Mouse (Mus musculus): ENCODE measurements around the gene Nfyc. TPM values are rescaled to one million over a fixed set of nuclear protein-coding genes. Genes with fewer than 3 reads are reported as not detected.

Gene Nfyc
- polyA plus RNA-seq, 1 experiment from 2014 or later, result 83.0 TPM

DNA sequence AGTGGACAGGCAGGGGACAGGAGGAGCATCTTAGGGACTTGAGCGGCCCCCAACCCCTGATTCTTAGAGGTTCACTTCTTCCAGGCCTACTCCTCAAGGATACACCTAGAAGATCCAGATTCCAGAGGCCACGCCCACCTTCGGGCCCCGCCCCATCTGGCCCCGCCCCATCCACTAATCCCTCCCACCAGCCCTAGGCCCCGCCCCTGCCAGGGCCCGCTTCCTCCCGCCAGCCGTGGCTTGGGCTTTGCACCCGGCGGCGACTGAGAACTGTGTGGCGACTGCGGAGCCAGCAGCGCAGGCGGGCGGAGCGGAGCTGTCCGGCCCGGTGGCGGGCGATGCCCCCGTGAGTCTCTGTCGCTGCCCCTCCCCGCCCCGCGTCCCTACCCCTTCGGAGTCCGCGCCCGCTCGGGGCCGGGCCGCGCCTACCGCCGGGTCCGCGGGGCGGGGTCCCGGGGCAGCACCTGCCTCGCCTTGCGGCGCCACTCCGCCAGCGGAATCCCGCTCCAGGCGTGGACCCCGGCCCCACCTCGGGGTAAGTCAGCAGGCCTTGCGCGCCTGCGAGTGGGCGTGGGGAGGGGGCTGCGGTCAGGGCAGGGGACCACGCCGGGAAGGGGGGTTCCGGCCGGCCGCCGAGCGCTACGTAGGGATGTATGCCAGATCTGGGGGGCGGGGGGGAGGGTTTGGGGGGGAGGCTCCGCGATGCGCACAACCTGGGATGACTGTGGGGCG lies 23.4 kb upstream of the Nfyc start, which contains the start of gene Rims3:
TSS of gene Rims3 (plus strand) at position 229 of the 732 bp plus-strand sequence.
- peaks cover 20% of the 10 kb centered on the region for H3K4me1 ChIP-seq
- WGBS, result 1% methylated on average over 53 of the region's 68 CpGs
- H3K9me3 ChIP-seq (replicated peaks), result no peaks in the 10 kb centered on the region
- peak within 1 kb of the TSS; percentile 42 for H3K27ac ChIP-seq (replicated peaks)
- H3K9ac ChIP-seq (replicated peaks), result peak within 1 kb of the TSS; percentile 74
- peak within 1 kb of the TSS; percentile 70 for H3K4me3 ChIP-seq (replicated peaks)
- H3K4me2 ChIP-seq, result peak within 1 kb of the TSS; percentile 79
- no peaks in the 10 kb centered on the region for H3K36me3 ChIP-seq
- peak; percentile 85 for ATAC-seq (ENCODE audit: low FRiP score)
- 0 out of 2 replicates have a peak, but pooled peaks cover 4% of the 10 kb centered on the region for H3K27me3 ChIP-seq (replicated peaks)

DNA sequence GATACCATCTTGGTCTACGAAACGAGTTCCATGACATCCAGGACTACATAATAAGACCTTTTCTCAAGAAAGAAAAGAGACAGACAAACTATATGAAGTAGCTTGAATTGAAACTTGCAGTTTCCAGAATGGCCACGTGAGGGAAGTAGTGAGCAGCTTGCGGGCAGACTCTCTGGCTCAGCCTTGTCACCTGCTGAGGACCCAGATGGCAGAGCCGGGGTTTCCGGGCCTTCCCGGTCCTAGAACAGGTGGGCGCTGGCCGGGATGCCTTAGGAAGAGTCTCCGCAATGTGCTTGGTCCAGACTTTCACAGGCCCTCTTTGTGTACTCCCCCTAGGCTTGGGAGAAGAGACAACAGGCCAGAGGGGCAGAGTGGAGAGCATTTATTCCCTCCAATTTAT lies 19.6 kb upstream of the Nfyc start:
- Histone ChIP-seq H3K4me2 (peak overlapping the region; percentile 28), H3K9me3 (replicated peaks) (no peaks in the 10 kb centered on the region), H3K27me3 (replicated peaks) (peaks cover 4% of the 10 kb centered on the region; the same call in 1 of the 2 replicates), H3K4me1 (peaks cover 16% of the 10 kb centered on the region), H3K9ac (replicated peaks) (no peak overlapping the region), H3K27ac (replicated peaks) (no peak overlapping the region), H3K36me3 (no peaks in the 10 kb centered on the region), H3K4me3 (replicated peaks) (no peak overlapping the region)
- WGBS, result 2% methylated on average over 10 of the region's 10 CpGs
- 0 out of 2 replicates have a peak, but pooled peaks have one; percentile 12 for ATAC-seq (ENCODE audit: low FRiP score)

DNA sequence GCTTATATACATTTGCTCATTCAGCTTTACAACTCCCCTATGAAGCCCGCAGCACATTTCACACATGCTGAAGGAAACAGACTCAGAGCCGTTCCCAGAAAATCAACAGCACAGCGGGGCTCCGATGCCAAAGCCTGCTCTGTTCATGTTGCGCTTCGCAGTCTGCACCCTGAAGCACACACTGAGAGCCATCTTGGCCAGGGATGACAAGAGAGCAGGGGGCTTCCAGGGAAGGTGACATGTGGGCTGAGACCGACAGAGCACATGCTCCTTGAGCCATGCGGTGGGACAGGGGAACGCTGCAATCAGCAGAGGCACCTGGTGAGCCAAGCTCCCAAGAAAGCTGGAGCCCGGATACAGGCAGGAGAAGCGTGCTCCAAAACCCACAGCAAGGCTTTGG lies 18.1 kb upstream of the Nfyc start:
- Histone ChIP-seq H3K4me1 (peaks cover 9% of the 10 kb centered on the region; the same call in 1 of the 2 replicates), H3K27ac (replicated peaks) (no peak overlapping the region), H3K36me3 (no peaks in the 10 kb centered on the region), H3K4me2 (no peak overlapping the region), H3K9me3 (replicated peaks) (no peaks in the 10 kb centered on the region), H3K9ac (replicated peaks) (no peak overlapping the region), H3K27me3 (replicated peaks) (peaks cover 4% of the 10 kb centered on the region; the same call in 1 of the 2 replicates), H3K4me3 (replicated peaks) (no peak overlapping the region)
- ATAC-seq (ENCODE audit: low FRiP score), result no peak
- 53% methylated on average over 11 of the region's 11 CpGs for WGBS

DNA sequence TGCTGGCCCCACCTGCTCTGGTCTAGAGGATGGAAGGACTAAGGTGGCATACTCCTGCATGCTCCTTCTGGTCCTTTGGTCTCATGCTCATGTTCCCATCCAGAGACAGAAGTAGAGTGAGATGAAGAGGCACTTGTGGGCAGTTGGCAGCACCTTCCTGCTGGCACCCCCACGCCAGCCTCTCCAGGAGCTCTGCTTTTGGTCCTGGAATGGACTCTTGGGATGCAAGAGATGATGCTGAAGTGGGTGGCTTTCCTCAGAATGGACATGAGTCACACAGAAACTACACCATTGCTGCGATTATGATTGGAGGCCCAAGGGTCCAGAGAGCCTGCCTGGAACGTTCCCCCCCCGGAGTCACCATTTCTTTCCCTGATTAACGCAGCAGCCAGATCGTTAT lies 17.5 kb upstream of the Nfyc start:
- WGBS, result 70% methylated on average over 6 of the region's 6 CpGs
- no peak for ATAC-seq (ENCODE audit: low FRiP score)
- Histone ChIP-seq H3K36me3 (no peaks in the 10 kb centered on the region), H3K4me3 (replicated peaks) (no peak overlapping the region), H3K27me3 (replicated peaks) (peaks cover 4% of the 10 kb centered on the region; the same call in 1 of the 2 replicates), H3K4me2 (no peak overlapping the region), H3K27ac (replicated peaks) (no peak overlapping the region), H3K9ac (replicated peaks) (no peak overlapping the region), H3K9me3 (replicated peaks) (no peaks in the 10 kb centered on the region), H3K4me1 (peaks cover 9% of the 10 kb centered on the region; the same call in 1 of the 2 replicates)

DNA sequence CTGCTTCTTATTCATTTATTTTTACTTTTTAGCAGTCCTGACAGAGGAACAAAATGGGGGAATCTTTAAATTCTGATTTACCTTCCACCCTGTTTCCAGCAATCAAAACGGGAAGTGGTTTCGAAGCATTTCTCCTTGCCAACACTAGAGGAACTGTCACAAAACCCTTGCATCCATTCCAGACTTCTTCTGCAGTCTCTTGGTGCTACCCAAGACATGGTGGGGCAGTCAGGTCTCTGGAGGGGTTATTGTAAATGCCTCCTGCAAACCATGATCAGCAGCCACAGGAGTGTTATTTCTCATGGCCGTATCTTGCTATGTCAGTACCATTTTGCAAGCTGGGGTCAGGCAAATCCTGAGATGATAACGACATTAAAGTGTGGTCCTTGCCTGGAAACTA lies 13.7 kb upstream of the Nfyc start:
- WGBS, result 86% methylated on average over 4 of the region's 4 CpGs
- ATAC-seq (ENCODE audit: low FRiP score), result no peak

DNA sequence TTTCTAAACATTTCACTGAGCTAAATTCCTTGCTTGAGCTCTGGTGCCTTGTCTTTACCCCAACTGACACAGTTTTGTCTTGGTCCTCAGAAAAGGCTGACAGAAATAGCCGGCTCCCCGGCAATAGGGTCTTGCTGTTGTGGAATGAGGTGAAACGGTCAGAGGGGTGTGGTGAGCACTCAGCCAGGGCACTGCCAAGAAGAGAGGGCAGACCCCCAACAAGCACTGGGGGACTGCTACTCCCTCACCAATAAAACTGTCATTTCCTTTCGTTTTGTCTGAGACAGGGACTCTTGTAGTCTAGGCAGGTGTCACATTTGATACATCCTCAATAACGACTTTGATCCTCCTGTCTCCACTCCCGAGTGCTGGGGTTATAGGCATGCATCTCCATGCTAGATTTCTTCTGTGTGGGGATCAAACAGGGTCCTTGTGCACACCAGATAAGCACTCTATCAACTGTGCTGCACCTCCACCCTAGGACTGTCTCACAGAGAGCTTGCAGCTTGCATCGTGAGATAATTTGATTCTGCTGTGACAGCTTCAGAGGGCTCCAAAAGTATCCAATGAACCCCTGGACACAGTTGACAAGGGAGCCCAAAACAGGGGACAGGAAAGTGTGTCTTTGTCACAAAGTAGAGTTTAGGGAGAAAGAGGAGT lies 13.2 kb upstream of the Nfyc start:
- no peaks in the 10 kb centered on the region; the same call in 1 of the 2 replicates for H3K27me3 ChIP-seq (replicated peaks)
- H3K9me3 ChIP-seq (replicated peaks), result no peaks in the 10 kb centered on the region
- no peak overlapping the region for H3K4me3 ChIP-seq (replicated peaks)
- no peak overlapping the region for H3K4me2 ChIP-seq
- H3K27ac ChIP-seq (replicated peaks), result no peak overlapping the region
- no peaks in the 10 kb centered on the region for H3K36me3 ChIP-seq
- no peak for ATAC-seq (ENCODE audit: low FRiP score)
- H3K4me1 ChIP-seq, result peaks cover 9% of the 10 kb centered on the region; the same call in 1 of the 2 replicates
- H3K9ac ChIP-seq (replicated peaks), result no peak overlapping the region
- WGBS, result 40% methylated on average over 7 of the region's 7 CpGs

More for the DNA sequence above, 13.7 kb upstream of the Nfyc start:
- H3K27ac ChIP-seq (replicated peaks), result no peak overlapping the region
- H3K9me3 ChIP-seq (replicated peaks), result no peaks in the 10 kb centered on the region
- no peaks in the 10 kb centered on the region for H3K36me3 ChIP-seq
- no peak overlapping the region for H3K4me3 ChIP-seq (replicated peaks)
- H3K4me2 ChIP-seq, result no peak overlapping the region
- H3K4me1 ChIP-seq, result peaks cover 9% of the 10 kb centered on the region; the same call in 1 of the 2 replicates
- H3K9ac ChIP-seq (replicated peaks), result no peak overlapping the region
- no peaks in the 10 kb centered on the region; the same call in 1 of the 2 replicates for H3K27me3 ChIP-seq (replicated peaks)

DNA sequence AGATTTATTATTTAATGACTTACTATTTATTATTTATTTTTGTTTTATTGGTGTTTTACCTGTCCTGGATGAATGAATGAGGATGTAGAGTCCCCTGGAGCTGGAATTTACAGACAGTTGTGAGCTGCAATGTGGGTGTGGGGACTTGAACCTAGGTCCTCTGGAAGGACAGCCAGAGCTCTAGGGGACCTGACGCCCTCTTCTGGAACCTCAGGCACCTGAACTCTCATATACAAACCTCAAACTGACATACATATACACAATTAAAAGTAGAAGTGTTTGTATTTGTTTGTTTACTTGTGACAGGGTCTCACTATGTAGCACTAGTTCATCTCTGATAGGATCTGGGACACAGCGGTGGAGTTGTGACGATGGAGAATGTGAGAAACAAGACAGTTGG lies 10.0 kb upstream of the Nfyc start:
- Histone ChIP-seq H3K9me3 (replicated peaks) (no peaks in the 10 kb centered on the region), H3K4me1 (no peaks in the 10 kb centered on the region), H3K9ac (replicated peaks) (no peak overlapping the region), H3K4me2 (no peak overlapping the region), H3K27me3 (replicated peaks) (no peaks in the 10 kb centered on the region), H3K27ac (replicated peaks) (no peak overlapping the region), H3K4me3 (replicated peaks) (no peak overlapping the region), H3K36me3 (no peaks in the 10 kb centered on the region)
- WGBS, result 90% methylated on average over 3 of the region's 3 CpGs
- ATAC-seq (ENCODE audit: low FRiP score), result no peak

DNA sequence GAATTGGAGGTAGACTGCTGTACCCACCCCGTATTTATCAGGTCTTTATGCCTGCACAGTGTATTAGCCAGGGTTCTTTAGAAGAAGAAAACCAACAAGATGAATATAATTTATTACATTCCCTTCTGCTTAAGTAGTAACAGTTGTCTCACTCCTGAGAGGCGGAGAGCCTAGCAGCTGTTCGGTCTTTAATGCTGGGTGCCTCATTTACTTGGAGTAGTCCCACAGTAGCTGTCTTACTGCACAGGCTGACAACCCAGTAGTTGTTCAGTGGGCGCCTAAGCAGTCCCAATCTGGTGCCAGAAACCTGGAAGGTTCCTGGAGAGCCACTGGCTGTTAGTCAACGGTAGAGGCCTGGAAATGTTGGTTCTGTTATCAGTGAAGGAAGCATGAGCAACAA lies 605 bp downstream of the Nfyc start:
- peaks cover 2% of the 10 kb centered on the region; the same call in 1 of the 2 replicates for H3K4me1 ChIP-seq
- 74% methylated on average over 5 of the region's 5 CpGs for WGBS
- no peak overlapping the region for H3K27ac ChIP-seq (replicated peaks)
- H3K4me2 ChIP-seq, result no peak overlapping the region
- no peaks in the 10 kb centered on the region for H3K36me3 ChIP-seq
- H3K9me3 ChIP-seq (replicated peaks), result no peaks in the 10 kb centered on the region
- no peak overlapping the region for H3K4me3 ChIP-seq (replicated peaks)
- ATAC-seq (ENCODE audit: low FRiP score), result no peak
- H3K27me3 ChIP-seq (replicated peaks), result no peaks in the 10 kb centered on the region
- H3K9ac ChIP-seq (replicated peaks), result no peak overlapping the region

DNA sequence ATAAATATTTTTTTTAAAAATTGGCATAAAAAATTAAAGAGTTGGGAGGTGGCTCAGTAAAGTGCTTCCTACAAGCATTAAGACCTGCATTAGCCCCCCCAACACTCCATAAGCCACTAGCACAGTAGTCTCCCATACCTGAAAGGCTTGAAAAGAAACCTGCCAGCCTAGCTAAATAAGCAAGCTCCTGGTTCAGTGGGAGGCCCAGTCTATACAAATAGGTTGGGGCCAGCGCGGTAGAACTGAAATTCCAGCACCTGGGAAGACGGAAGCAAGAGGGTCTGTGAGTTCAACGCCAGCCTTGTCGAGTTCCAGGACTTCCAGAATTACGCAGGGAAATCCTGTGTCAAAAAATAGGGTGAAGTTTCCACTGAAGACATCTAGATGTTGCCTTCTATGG lies 5.0 kb downstream of the Nfyc start:
- Histone ChIP-seq H3K27ac (replicated peaks) (peak overlapping the region; percentile 100), H3K9ac (replicated peaks) (no peak overlapping the region), H3K27me3 (replicated peaks) (no peaks in the 10 kb centered on the region), H3K9me3 (replicated peaks) (no peaks in the 10 kb centered on the region), H3K4me2 (peak overlapping the region; percentile 73), H3K36me3 (no peaks in the 10 kb centered on the region), H3K4me1 (peaks cover 28% of the 10 kb centered on the region), H3K4me3 (replicated peaks) (peak overlapping the region; percentile 76)
- 94% methylated on average over 6 of the region's 6 CpGs for WGBS
- ATAC-seq (ENCODE audit: low FRiP score), result no peak

DNA sequence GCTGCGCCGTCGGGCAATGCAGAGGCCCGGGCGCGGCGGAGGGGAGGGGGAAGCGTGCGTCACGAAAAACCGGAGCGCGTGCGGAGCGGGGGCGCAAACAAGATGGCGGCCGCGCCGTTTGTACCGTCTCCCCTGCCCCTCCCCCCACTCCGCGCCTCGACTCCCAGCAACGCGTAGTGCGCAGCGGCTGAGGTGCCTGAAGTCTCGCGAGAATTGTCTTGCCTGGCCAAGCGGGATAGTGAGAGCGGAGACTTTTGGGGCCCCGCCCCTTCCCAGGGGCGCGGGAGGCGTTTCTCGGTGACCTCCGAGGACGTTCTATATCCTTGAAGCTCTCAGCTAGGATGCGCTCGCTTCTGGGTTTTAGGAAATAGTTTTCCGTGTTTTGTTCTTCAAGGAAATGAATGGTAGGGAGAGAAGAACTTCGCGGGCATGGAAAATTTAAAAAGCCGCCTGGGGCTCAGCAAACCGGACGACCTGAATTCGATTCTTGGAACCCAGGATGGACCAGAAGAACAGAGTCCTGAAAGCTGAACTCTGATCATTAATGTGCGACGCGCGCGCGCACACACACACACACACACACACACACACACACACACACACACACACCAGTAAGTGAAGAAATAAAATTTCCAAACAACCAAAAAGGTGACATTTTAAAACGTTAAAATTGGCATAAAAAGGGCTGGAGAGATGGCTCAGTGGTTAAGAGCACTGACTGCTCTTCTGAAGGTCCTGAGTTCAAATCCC lies 5.6 kb downstream of the Nfyc start:
- Histone ChIP-seq H3K36me3 (no peaks in the 10 kb centered on the region), H3K4me2 (peak overlapping the region; percentile 73), H3K4me3 (replicated peaks) (peak overlapping the region; percentile 76), H3K9ac (replicated peaks) (peak overlapping the region; percentile 100), H3K4me1 (peaks cover 28% of the 10 kb centered on the region), H3K27me3 (replicated peaks) (no peaks in the 10 kb centered on the region), H3K9me3 (replicated peaks) (no peaks in the 10 kb centered on the region), H3K27ac (replicated peaks) (peak overlapping the region; percentile 100)
- ATAC-seq (ENCODE audit: low FRiP score), result peak; percentile 97
- WGBS, result under 1% methylated on average over 55 of the region's 55 CpGs

DNA sequence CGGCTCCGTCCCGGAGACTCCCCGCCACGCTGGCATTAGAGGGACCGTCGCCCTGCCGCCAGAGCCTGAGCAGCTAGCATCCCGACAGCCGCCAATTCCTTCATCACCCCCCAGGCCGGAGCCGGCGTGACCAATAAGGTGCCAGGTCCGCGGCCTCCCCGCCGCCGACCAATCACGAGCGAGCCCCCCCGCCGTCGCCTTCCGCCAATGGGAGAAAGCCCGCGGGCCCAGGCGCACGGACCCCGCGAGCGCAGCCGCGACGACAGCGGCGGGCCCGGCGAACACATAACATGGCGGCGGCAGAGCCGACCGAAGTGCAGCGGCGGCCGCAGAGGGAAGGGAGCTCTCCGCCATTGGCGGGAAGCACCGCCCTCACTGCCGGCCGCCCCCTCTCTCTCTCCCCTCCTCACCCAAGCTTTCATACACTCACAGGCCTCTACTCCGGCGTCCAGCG lies 6.2 kb downstream of the Nfyc start:
- ATAC-seq (ENCODE audit: low FRiP score), result peak; percentile 96
- Histone ChIP-seq H3K4me2 (peak overlapping the region; percentile 73), H3K9ac (replicated peaks) (peak overlapping the region; percentile 100), H3K9me3 (replicated peaks) (no peaks in the 10 kb centered on the region), H3K4me3 (replicated peaks) (peak overlapping the region; percentile 76), H3K27me3 (replicated peaks) (no peaks in the 10 kb centered on the region), H3K27ac (replicated peaks) (peak overlapping the region; percentile 100), H3K36me3 (no peaks in the 10 kb centered on the region), H3K4me1 (peaks cover 28% of the 10 kb centered on the region)
- WGBS, result 1% methylated on average over 37 of the region's 53 CpGs

All from neural tube, embryonic 15.5 days (tissue).